Mouse (Mus musculus): ENCODE measurements around the gene Tmem222.

GRCm38 (mm10) chr4:133291255-133291654 lies 13.7 kb upstream of the Tmem222 start:
- TF ChIP-seq CTCF (IDR thresholded peaks at IDR 0.05; ENCODE audit: borderline replicate concordance, extremely low read depth, insufficient read depth, insufficient read length) (no peak), POLR2A (IDR thresholded peaks at IDR 0.05; ENCODE audit: borderline replicate concordance, extremely low read depth, insufficient read depth, insufficient read length, poor library complexity, severe bottlenecking) (no peak)

All from brain, embryonic 14.5 days (tissue).